Mouse (Mus musculus) neutrophil, adult 65 days (primary cell): ENCODE measurements around the gene Gprc5a. TPM values are rescaled to one million over a fixed set of nuclear protein-coding genes. Genes with fewer than 3 reads are reported as not detected.

ENCODE experiments used
- total RNA-seq: library from RNA; stranded (reverse); gene quantifications from 2 replicates; pipeline ENCODE4 v1.2.4, GENCODE M21; 2023

Gene Gprc5a
- total RNA-seq: 0.22 and 1.0 TPM in 2 replicates

GRCm38 (mm10) chr6:135065236-135065957, at the start of gene Gprc5a:
Gene Gprc5a (plus strand): TSS chr6:135065651.

GRCm38 (mm10) chr6:135118183-135118582, 52.7 kb downstream of the Gprc5a start, which contains the start of gene Gprc5d:
Gene Gprc5d (minus strand): TSS chr6:135118283.

Other genes with a start within 250 kb of the Gprc5a start
- 7.4 and 11.3 TPM in 2 replicates for gene Crebl2, start 235.5 kb upstream of the Gprc5a start, total RNA-seq
- 3.9 and 4.7 TPM in 2 replicates for gene Gpr19, start 167.1 kb upstream of the Gprc5a start, total RNA-seq
- 101 and 109 TPM in 2 replicates for gene Cdkn1b, start 145.2 kb upstream of the Gprc5a start, total RNA-seq
- gene Apold1, start 83.9 kb upstream of the Gprc5a start, total RNA-seq: 0.36 and 0.51 TPM in 2 replicates
- gene Ddx47, start 54.0 kb upstream of the Gprc5a start, total RNA-seq: 68.4 and 87.3 TPM in 2 replicates
- not detected in 2 replicates for gene Gprc5d, start 52.6 kb downstream of the Gprc5a start, total RNA-seq
- 4.4 and 4.9 TPM in 2 replicates for gene Fam234b, start 132.3 kb downstream of the Gprc5a start, total RNA-seq
- 12.8 and 15.9 TPM in 2 replicates for gene Hebp1, start 132.4 kb downstream of the Gprc5a start, total RNA-seq
- 0.61 TPM in 1 of 2 replicates, not detected in the other for gene Gsg1, start 188.7 kb downstream of the Gprc5a start, total RNA-seq
- gene Pbp2, start 244.8 kb downstream of the Gprc5a start, total RNA-seq: not detected in 2 replicates